Mouse (Mus musculus): ENCODE measurements around the gene Tm4sf4.

GRCm38 (mm10) chr3:57440956-57441355, 15.8 kb downstream of the Tm4sf4 start:
- TF ChIP-seq CTCF (IDR thresholded peaks at IDR 0.05; ENCODE audit: low read depth) (no peak), EP300 (IDR thresholded peaks at IDR 0.05; ENCODE audit: low read depth) (no peak)
